Mouse (Mus musculus): ENCODE measurements around the gene Hdac5. TPM values are rescaled to one million over a fixed set of nuclear protein-coding genes. Genes with fewer than 3 reads are reported as not detected.

Gene Hdac5
- polyA plus RNA-seq, 1 experiment from 2014 or later, result 84.4 TPM

- Histone ChIP-seq H3K9me3 (no peaks in the 10 kb centered on the region), H3K27ac (no peak overlapping the region; the same call in 1 of the 2 replicates), H3K27me3 (no peaks in the 10 kb centered on the region), H3K4me2 (no peak overlapping the region), H3K4me3 (no peak overlapping the region), H3K36me3 (peaks cover 29% of the 10 kb centered on the region), H3K9ac (no peak overlapping the region), H3K4me1 (peaks cover 85% of the 10 kb centered on the region)
- WGBS, result 61% methylated on average over 6 of the region's 6 CpGs
- ATAC-seq (ENCODE audit: insufficient number of reproducible peaks, insufficient read depth, low FRiP score, low TSS enrichment, low read depth), result no peak
Measured at GRCm38 (mm10) chr11:102220451-102220850, 9.5 kb downstream of the Hdac5 start.

- ATAC-seq (ENCODE audit: insufficient number of reproducible peaks, insufficient read depth, low FRiP score, low TSS enrichment, low read depth), result no peak
- Histone ChIP-seq H3K27ac (peak overlapping the region; percentile 88; the same call in 1 of the 2 replicates), H3K4me1 (peaks cover 85% of the 10 kb centered on the region), H3K4me3 (no peak overlapping the region), H3K9ac (no peak overlapping the region), H3K4me2 (peak overlapping the region; percentile 93; the same call in 1 of the 2 replicates), H3K9me3 (no peaks in the 10 kb centered on the region), H3K36me3 (peaks cover 29% of the 10 kb centered on the region), H3K27me3 (no peaks in the 10 kb centered on the region)
- 74% methylated on average over 4 of the region's 4 CpGs for WGBS
Measured at GRCm38 (mm10) chr11:102219994-102220346, 10.0 kb downstream of the Hdac5 start.

- peak overlapping the region; percentile 45 for H3K4me3 ChIP-seq
- no peaks in the 10 kb centered on the region for H3K9me3 ChIP-seq
- peak overlapping the region; percentile 93 for H3K4me2 ChIP-seq
- peak overlapping the region; percentile 88 for H3K27ac ChIP-seq
- peak overlapping the region; percentile 72 for H3K9ac ChIP-seq
- 71% methylated on average over 14 of the region's 14 CpGs for WGBS
- H3K36me3 ChIP-seq, result peaks cover 29% of the 10 kb centered on the region
- no peak for ATAC-seq (ENCODE audit: insufficient number of reproducible peaks, insufficient read depth, low FRiP score, low TSS enrichment, low read depth)
- no peaks in the 10 kb centered on the region for H3K27me3 ChIP-seq
- H3K4me1 ChIP-seq, result peaks cover 85% of the 10 kb centered on the region
Measured at GRCm38 (mm10) chr11:102219247-102219993, 10.5 kb downstream of the Hdac5 start.

GRCm38 (mm10) chr11:102218783-102219182 is 11.2 kb downstream of the Hdac5 start:
- Histone ChIP-seq H3K4me3 (peak overlapping the region; percentile 45), H3K4me2 (peak overlapping the region; percentile 93), H3K9me3 (no peaks in the 10 kb centered on the region), H3K27ac (peak overlapping the region; percentile 88), H3K4me1 (peaks cover 86% of the 10 kb centered on the region), H3K27me3 (no peaks in the 10 kb centered on the region), H3K36me3 (peaks cover 28% of the 10 kb centered on the region), H3K9ac (peak overlapping the region; percentile 72)
- peak; percentile 77 for ATAC-seq (ENCODE audit: insufficient number of reproducible peaks, insufficient read depth, low FRiP score, low TSS enrichment, low read depth)
- 0% methylated on average over 10 of the region's 10 CpGs for WGBS

- peak overlapping the region; percentile 88 for H3K27ac ChIP-seq
- H3K4me3 ChIP-seq, result peak overlapping the region; percentile 45
- peak overlapping the region; percentile 72 for H3K9ac ChIP-seq
- peak overlapping the region; percentile 93 for H3K4me2 ChIP-seq
- H3K27me3 ChIP-seq, result no peaks in the 10 kb centered on the region
- WGBS, result 56% methylated on average over 7 of the region's 7 CpGs
- H3K36me3 ChIP-seq, result peaks cover 32% of the 10 kb centered on the region
- H3K4me1 ChIP-seq, result peaks cover 83% of the 10 kb centered on the region
- H3K9me3 ChIP-seq, result no peaks in the 10 kb centered on the region
- ATAC-seq (ENCODE audit: insufficient number of reproducible peaks, insufficient read depth, low FRiP score, low TSS enrichment, low read depth), result no peak
Measured at GRCm38 (mm10) chr11:102217876-102218430, 12.0 kb downstream of the Hdac5 start.

GRCm38 (mm10) chr11:102217396-102217795 is 12.6 kb downstream of the Hdac5 start:
- Histone ChIP-seq H3K9ac (peak overlapping the region; percentile 72; the same call in 1 of the 2 replicates), H3K27me3 (no peaks in the 10 kb centered on the region), H3K36me3 (peaks cover 32% of the 10 kb centered on the region), H3K4me1 (peaks cover 85% of the 10 kb centered on the region), H3K4me2 (peak overlapping the region; percentile 93), H3K9me3 (no peaks in the 10 kb centered on the region), H3K27ac (peak overlapping the region; percentile 88), H3K4me3 (peak overlapping the region; percentile 45)
- no peak for ATAC-seq (ENCODE audit: insufficient number of reproducible peaks, insufficient read depth, low FRiP score, low TSS enrichment, low read depth)
- WGBS, result 67% methylated on average over 6 of the region's 6 CpGs

GRCm38 (mm10) chr11:102216886-102217240 is 13.1 kb downstream of the Hdac5 start:
- Histone ChIP-seq H3K27ac (peak overlapping the region; percentile 88), H3K4me3 (peak overlapping the region; percentile 6; the same call in 1 of the 2 replicates), H3K4me1 (peaks cover 87% of the 10 kb centered on the region), H3K9me3 (no peaks in the 10 kb centered on the region), H3K4me2 (peak overlapping the region; percentile 93), H3K9ac (no peak overlapping the region), H3K27me3 (no peaks in the 10 kb centered on the region), H3K36me3 (peaks cover 32% of the 10 kb centered on the region)
- WGBS, result 58% methylated on average over 5 of the region's 5 CpGs
- ATAC-seq (ENCODE audit: insufficient number of reproducible peaks, insufficient read depth, low FRiP score, low TSS enrichment, low read depth), result no peak

- H3K9ac ChIP-seq, result peak overlapping the region; percentile 40; the same call in 1 of the 2 replicates
- peaks cover 91% of the 10 kb centered on the region for H3K4me1 ChIP-seq
- no peaks in the 10 kb centered on the region for H3K9me3 ChIP-seq
- peak overlapping the region; percentile 6; the same call in 1 of the 2 replicates for H3K4me3 ChIP-seq
- H3K4me2 ChIP-seq, result peak overlapping the region; percentile 93
- 45% methylated on average over 12 of the region's 12 CpGs for WGBS
- H3K36me3 ChIP-seq, result peaks cover 26% of the 10 kb centered on the region
- peak overlapping the region; percentile 88 for H3K27ac ChIP-seq
- no peaks in the 10 kb centered on the region for H3K27me3 ChIP-seq
- no peak for ATAC-seq (ENCODE audit: insufficient number of reproducible peaks, insufficient read depth, low FRiP score, low TSS enrichment, low read depth)
Measured at GRCm38 (mm10) chr11:102216056-102216885, 13.7 kb downstream of the Hdac5 start.

- WGBS, result 49% methylated on average over 11 of the region's 11 CpGs
- no peak for ATAC-seq (ENCODE audit: insufficient number of reproducible peaks, insufficient read depth, low FRiP score, low TSS enrichment, low read depth)
Measured at GRCm38 (mm10) chr11:102215511-102215910, 14.5 kb downstream of the Hdac5 start.

GRCm38 (mm10) chr11:102214430-102215156 is 15.4 kb downstream of the Hdac5 start:
- Histone ChIP-seq H3K27me3 (no peaks in the 10 kb centered on the region), H3K36me3 (peaks cover 19% of the 10 kb centered on the region), H3K27ac (peak overlapping the region; percentile 5; the same call in 1 of the 2 replicates), H3K4me3 (no peak overlapping the region), H3K4me2 (peak overlapping the region; percentile 14; the same call in 1 of the 2 replicates), H3K9ac (no peak overlapping the region), H3K4me1 (peaks cover 94% of the 10 kb centered on the region), H3K9me3 (no peaks in the 10 kb centered on the region)
- WGBS, result 57% methylated on average over 10 of the region's 10 CpGs
- ATAC-seq (ENCODE audit: insufficient number of reproducible peaks, insufficient read depth, low FRiP score, low TSS enrichment, low read depth), result no peak

More at GRCm38 (mm10) chr11:102215511-102215910, 14.5 kb downstream of the Hdac5 start:
- H3K27ac ChIP-seq, result 0 out of 2 replicates have a peak overlapping the region, but pooled peaks have one; percentile 5
- H3K27me3 ChIP-seq, result no peaks in the 10 kb centered on the region
- peak overlapping the region; percentile 93 for H3K4me2 ChIP-seq
- no peaks in the 10 kb centered on the region for H3K9me3 ChIP-seq
- peaks cover 95% of the 10 kb centered on the region for H3K4me1 ChIP-seq
- H3K4me3 ChIP-seq, result no peak overlapping the region
- H3K36me3 ChIP-seq, result peaks cover 21% of the 10 kb centered on the region
- H3K9ac ChIP-seq, result peak overlapping the region; percentile 40

GRCm38 (mm10) chr11:102211936-102212341 is 18.0 kb downstream of the Hdac5 start:
- WGBS, result 51% methylated on average over 18 of the region's 18 CpGs
- Histone ChIP-seq H3K36me3 (peaks cover 11% of the 10 kb centered on the region), H3K9ac (no peak overlapping the region), H3K4me3 (no peak overlapping the region), H3K27me3 (no peaks in the 10 kb centered on the region), H3K9me3 (no peaks in the 10 kb centered on the region), H3K4me1 (peaks cover 93% of the 10 kb centered on the region), H3K4me2 (peak overlapping the region; percentile 11; the same call in 1 of the 2 replicates), H3K27ac (peak overlapping the region; percentile 83)
- no peak for ATAC-seq (ENCODE audit: insufficient number of reproducible peaks, insufficient read depth, low FRiP score, low TSS enrichment, low read depth)
